Mouse (Mus musculus): ENCODE results near the gene Pde2a. TPM values are rescaled to one million over a fixed set of nuclear protein-coding genes. Genes with fewer than 3 reads are reported as not detected.

Pde2a gene
- polyA plus RNA-seq, 2 experiments = 3.0 to 6.6 TPM

DNA sequence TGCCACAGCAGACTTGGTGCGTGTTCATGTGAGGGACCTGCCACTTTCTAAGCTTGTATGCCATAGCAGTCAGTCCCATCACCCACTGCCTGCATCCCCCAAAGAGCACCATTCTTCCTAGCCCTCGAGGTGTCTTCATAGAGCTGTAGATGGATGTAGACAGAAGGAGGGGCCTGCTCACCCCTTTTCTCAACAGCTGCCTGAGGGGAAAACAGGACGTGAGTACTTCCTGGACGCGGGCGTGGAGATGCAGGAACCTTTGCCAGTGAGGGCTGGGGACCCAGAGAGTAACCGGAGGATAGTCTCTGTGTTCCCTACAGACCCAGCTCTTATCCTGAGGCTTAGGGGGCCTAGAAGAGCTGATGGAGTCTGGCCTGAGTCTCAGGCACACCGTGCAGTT, 36.3 kb downstream of the Pde2a start:
- TF ChIP-seq EP300 (IDR thresholded peaks at IDR 0.05; ENCODE audit: low read depth) = no peak
- no peak for TF ChIP-seq CTCF (IDR thresholded peaks at IDR 0.05; ENCODE audit: low read depth)
- H3K9me3 ChIP-seq (ENCODE audit: control insufficient read depth, low read length) = no peaks in the 10 kb centered on the region
- no peak for DNase-seq (ENCODE audit: low read depth in 3 of 3, low spot score in 3 of 3)

GRCm38 (mm10) chr7:101458278-101458781, 36.8 kb downstream of the Pde2a start:
- no peak overlapping the region for H3K27ac ChIP-seq

More for the DNA sequence above, 36.3 kb downstream of the Pde2a start:
- H3K27me3 ChIP-seq (ENCODE audit: control insufficient read depth, insufficient read depth, low read length) = no peaks in the 10 kb centered on the region
- no peak for ATAC-seq (ENCODE audit: insufficient read depth)
- H3K9ac ChIP-seq (replicated peaks) = no peak overlapping the region
- no peak overlapping the region for H3K4me2 ChIP-seq (ENCODE audit: low read depth)
- H3K4me3 ChIP-seq (ENCODE audit: insufficient read depth in 1 of 2, low read depth in 2 of 2, low read length in 2 of 2) = no peak overlapping the region
- H3K27ac ChIP-seq = no peak overlapping the region
- H3K36me3 ChIP-seq (replicated peaks; ENCODE audit: control insufficient read depth, insufficient read depth, low read depth) = no peaks in the 10 kb centered on the region
- WGBS (ENCODE audit: insufficient replicate concordance) = 26% methylated on average over 8 of the region's 8 CpGs
- no peaks in the 10 kb centered on the region for H3K4me1 ChIP-seq (replicated peaks; ENCODE audit: control insufficient read depth in 2 of 2, insufficient read depth in 2 of 2, low read length in 1 of 2)

DNA sequence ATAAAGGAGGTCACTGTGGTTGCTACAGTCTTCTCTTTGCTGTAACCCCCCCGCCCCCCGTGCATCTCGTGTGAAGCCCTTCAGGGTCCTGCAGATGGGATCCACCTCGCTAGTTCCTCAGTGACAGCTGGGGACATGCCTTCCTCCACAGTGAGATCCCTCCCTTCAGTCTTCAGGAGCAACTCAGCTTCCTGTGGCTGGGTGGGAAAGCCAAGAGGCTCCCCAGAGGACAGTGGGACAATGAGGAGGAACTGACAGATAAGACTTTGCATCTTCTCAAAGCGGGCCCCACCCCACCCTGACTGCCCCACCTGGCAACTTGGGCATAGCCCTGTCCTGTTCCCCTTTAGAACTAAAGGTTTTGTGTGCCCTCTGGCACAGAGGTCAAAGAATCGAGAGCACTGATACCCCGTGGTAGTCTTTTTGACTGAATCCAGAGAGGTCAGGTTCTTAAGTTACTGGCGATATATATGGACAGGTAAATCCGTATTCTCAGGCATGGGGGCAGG, 37.9 kb downstream of the Pde2a start:
- no peak overlapping the region for H3K4me2 ChIP-seq (ENCODE audit: low read depth)
- ATAC-seq (ENCODE audit: insufficient read depth) (no peak), DNase-seq (ENCODE audit: low read depth in 3 of 3, low spot score in 3 of 3) (no peak)
- H3K9me3 ChIP-seq (ENCODE audit: control insufficient read depth, low read length) = no peaks in the 10 kb centered on the region
- H3K27me3 ChIP-seq (ENCODE audit: control insufficient read depth, insufficient read depth, low read length) = no peaks in the 10 kb centered on the region
- TF ChIP-seq EP300 (IDR thresholded peaks at IDR 0.05; ENCODE audit: low read depth) (no peak), CTCF (IDR thresholded peaks at IDR 0.05; ENCODE audit: low read depth) (no peak)
- 45% methylated on average over 9 of the region's 9 CpGs for WGBS (ENCODE audit: insufficient replicate concordance)
- H3K4me3 ChIP-seq (ENCODE audit: insufficient read depth in 1 of 2, low read depth in 2 of 2, low read length in 2 of 2) = no peak overlapping the region
- no peaks in the 10 kb centered on the region for H3K36me3 ChIP-seq (replicated peaks; ENCODE audit: control insufficient read depth, insufficient read depth, low read depth)
- H3K27ac ChIP-seq = no peak overlapping the region
- no peak overlapping the region for H3K9ac ChIP-seq (replicated peaks)
- H3K4me1 ChIP-seq (replicated peaks; ENCODE audit: control insufficient read depth in 2 of 2, insufficient read depth in 2 of 2, low read length in 1 of 2) = no peaks in the 10 kb centered on the region

More at GRCm38 (mm10) chr7:101458278-101458781, 36.8 kb downstream of the Pde2a start:
- TF ChIP-seq EP300 (IDR thresholded peaks at IDR 0.05; ENCODE audit: low read depth) (no peak), CTCF (IDR thresholded peaks at IDR 0.05; ENCODE audit: low read depth) (no peak)
- Histone ChIP-seq H3K27me3 (ENCODE audit: control insufficient read depth, insufficient read depth, low read length) (no peaks in the 10 kb centered on the region), H3K4me1 (replicated peaks; ENCODE audit: control insufficient read depth in 2 of 2, insufficient read depth in 2 of 2, low read length in 1 of 2) (no peaks in the 10 kb centered on the region), H3K9me3 (ENCODE audit: control insufficient read depth, low read length) (no peaks in the 10 kb centered on the region), H3K36me3 (replicated peaks; ENCODE audit: control insufficient read depth, insufficient read depth, low read depth) (no peaks in the 10 kb centered on the region), H3K9ac (replicated peaks) (no peak overlapping the region), H3K4me3 (ENCODE audit: insufficient read depth in 1 of 2, low read depth in 2 of 2, low read length in 2 of 2) (no peak overlapping the region), H3K4me2 (ENCODE audit: low read depth) (no peak overlapping the region)
- DNase-seq (ENCODE audit: low read depth in 3 of 3, low spot score in 3 of 3) (no peak), ATAC-seq (ENCODE audit: insufficient read depth) (no peak)
- WGBS (ENCODE audit: insufficient replicate concordance) = 58% methylated on average over 4 of the region's 4 CpGs

DNA sequence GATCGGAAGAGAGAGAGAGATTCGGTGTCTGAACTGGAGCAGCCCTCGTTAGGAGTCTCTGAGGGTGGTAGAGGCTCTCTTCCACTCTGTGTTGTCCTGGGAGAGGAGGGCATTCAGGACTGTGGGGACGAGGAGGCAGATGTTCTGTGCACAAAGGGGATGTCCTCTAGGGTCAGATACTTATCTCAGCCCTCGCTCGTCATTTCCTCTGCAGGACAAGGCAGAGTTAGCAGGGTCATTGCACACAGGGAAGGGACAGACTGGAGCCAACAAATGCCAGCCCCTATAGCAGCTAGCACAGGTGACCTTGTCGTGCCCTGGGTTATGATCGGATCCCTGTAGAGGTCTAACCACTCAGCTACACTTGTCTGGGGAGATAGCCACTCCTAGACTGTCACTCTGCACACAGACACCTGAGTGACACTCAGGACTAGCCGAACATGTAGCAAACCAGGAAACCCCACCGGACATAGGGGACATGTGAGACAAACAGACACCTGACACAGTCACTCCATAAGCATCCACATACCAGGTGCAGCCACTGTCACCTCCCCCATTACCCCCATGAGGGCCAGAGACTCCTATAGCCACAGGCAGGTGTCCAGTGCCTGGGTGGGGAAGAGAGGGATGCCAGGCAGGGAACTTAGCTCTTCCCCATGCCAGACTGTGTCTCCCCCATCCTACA, 38.6 kb downstream of the Pde2a start:
- WGBS (ENCODE audit: insufficient replicate concordance) = 38% methylated on average over 10 of the region's 10 CpGs
- Histone ChIP-seq H3K36me3 (replicated peaks; ENCODE audit: control insufficient read depth, insufficient read depth, low read depth) (no peaks in the 10 kb centered on the region), H3K27me3 (ENCODE audit: control insufficient read depth, insufficient read depth, low read length) (no peaks in the 10 kb centered on the region), H3K4me2 (ENCODE audit: low read depth) (no peak overlapping the region), H3K4me1 (replicated peaks; ENCODE audit: control insufficient read depth in 2 of 2, insufficient read depth in 2 of 2, low read length in 1 of 2) (no peaks in the 10 kb centered on the region), H3K9me3 (ENCODE audit: control insufficient read depth, low read length) (no peaks in the 10 kb centered on the region), H3K4me3 (ENCODE audit: insufficient read depth in 1 of 2, low read depth in 2 of 2, low read length in 2 of 2) (no peak overlapping the region), H3K9ac (replicated peaks) (no peak overlapping the region), H3K27ac (no peak overlapping the region)
- no peak for DNase-seq (ENCODE audit: low read depth in 3 of 3, low spot score in 3 of 3)
- ATAC-seq (ENCODE audit: insufficient read depth) = no peak
- TF ChIP-seq CTCF (IDR thresholded peaks at IDR 0.05; ENCODE audit: low read depth) (no peak), EP300 (IDR thresholded peaks at IDR 0.05; ENCODE audit: low read depth) (no peak)

DNA sequence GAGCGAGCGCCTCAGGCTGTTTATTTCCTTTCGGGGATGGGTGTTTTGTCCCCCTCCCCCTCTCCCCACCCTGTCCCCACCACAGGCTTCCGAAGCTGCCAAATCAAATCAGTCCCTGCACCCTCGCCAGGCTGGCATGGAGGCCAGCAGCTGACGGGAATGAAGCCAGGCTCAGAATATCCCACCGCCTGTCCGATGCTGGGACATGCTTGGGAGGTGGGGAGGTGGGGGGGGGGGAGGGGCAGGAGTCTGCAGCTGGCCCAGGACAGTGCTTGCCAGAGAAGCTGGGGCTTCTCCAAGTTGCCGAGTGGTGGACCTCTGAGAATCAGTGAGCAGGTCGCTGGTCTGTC, 39.1 kb downstream of the Pde2a start:
- no peaks in the 10 kb centered on the region for H3K27me3 ChIP-seq (ENCODE audit: control insufficient read depth, insufficient read depth, low read length)
- WGBS (ENCODE audit: insufficient replicate concordance) = 43% methylated on average over 10 of the region's 10 CpGs
- H3K4me2 ChIP-seq (ENCODE audit: low read depth) = no peak overlapping the region
- ATAC-seq (ENCODE audit: insufficient read depth) = no peak
- no peaks in the 10 kb centered on the region for H3K36me3 ChIP-seq (replicated peaks; ENCODE audit: control insufficient read depth, insufficient read depth, low read depth)
- no peaks in the 10 kb centered on the region for H3K4me1 ChIP-seq (replicated peaks; ENCODE audit: control insufficient read depth in 2 of 2, insufficient read depth in 2 of 2, low read length in 1 of 2)
- H3K9ac ChIP-seq (replicated peaks) = no peak overlapping the region
- H3K27ac ChIP-seq = no peak overlapping the region
- TF ChIP-seq CTCF (IDR thresholded peaks at IDR 0.05; ENCODE audit: low read depth) = no peak
- TF ChIP-seq EP300 (IDR thresholded peaks at IDR 0.05; ENCODE audit: low read depth) = no peak
- no peak overlapping the region for H3K4me3 ChIP-seq (ENCODE audit: insufficient read depth in 1 of 2, low read depth in 2 of 2, low read length in 2 of 2)
- no peaks in the 10 kb centered on the region for H3K9me3 ChIP-seq (ENCODE audit: control insufficient read depth, low read length)
- no peak for DNase-seq (ENCODE audit: low read depth in 3 of 3, low spot score in 3 of 3)
